16 mouse cellular contexts compared by ENCODE assay signal in genomic region chr19:26467179-26467651, GRCm38 (mm10).
DNase-seq lines count a peak whose midpoint lies in the region; ATAC-seq and TF ChIP-seq lines count a peak whose summit lies in the region.
"Had no signal": no experiment of that assay in that cellular context is flagged by ENCODE, and none has a peak within 500 bp of the region (broad histone marks: within the 10 kb centered on the region; RNA-seq: fewer than 3 reads in every experiment).

No protein-coding gene starts in this region.

- H3K4me3 ChIP-seq in CH12.LX (replicated peaks in 1 of 3; ENCODE audit: low read depth in 2 of 3, low read length in 2 of 3, poor library complexity in 1 of 3): no peak overlapping the region
- no peak overlapping the region for H3K4me3 ChIP-seq in forebrain, embryonic 12.5 days (replicated peaks)
- H3K4me3 ChIP-seq in midbrain, embryonic 12.5 days: no peak overlapping the region
- H3K4me3 ChIP-seq in intestine, postnatal 0 days (ENCODE audit: low read depth, low read length): no peak overlapping the region
- H3K4me3 ChIP-seq: heart, embryonic 13.5 days; stomach, embryonic 15.5 days had no signal

- H3K36me3 ChIP-seq in CH12.LX (replicated peaks in 1 of 2; ENCODE audit: control insufficient read depth in 1 of 2, insufficient read depth in 1 of 2, low read length in 1 of 2): no peaks in the 10 kb centered on the region
- no peaks in the 10 kb centered on the region for H3K36me3 ChIP-seq in forebrain, embryonic 12.5 days (replicated peaks)
- no peaks in the 10 kb centered on the region for H3K36me3 ChIP-seq in midbrain, embryonic 12.5 days
- no peaks in the 10 kb centered on the region for H3K36me3 ChIP-seq in intestine, postnatal 0 days (ENCODE audit: control insufficient read depth, insufficient read depth)
- H3K36me3 ChIP-seq: heart, embryonic 13.5 days; stomach, embryonic 15.5 days had no signal

- dilution Hi-C loops in CH12.LX (cut with MboI; ENCODE audit: extremely low pct_ligation_motif_present, extremely low pct_unique_long_range_greater_than_20kb, low sequenced_read_pairs): no loop called here

- no peak overlapping the region for H3K27ac ChIP-seq in CH12.LX (ENCODE audit: insufficient read depth, low read depth)
- peak overlapping the region; percentile 67 for H3K27ac ChIP-seq in forebrain, embryonic 12.5 days
- peak overlapping the region; percentile 39; the same call in 1 of the 2 replicates for H3K27ac ChIP-seq in midbrain, embryonic 12.5 days (replicated peaks)
- no peak overlapping the region for H3K27ac ChIP-seq in intestine, postnatal 0 days (ENCODE audit: low read depth, low read length)
- H3K27ac ChIP-seq: heart, embryonic 13.5 days; liver, embryonic 14.5 days; stomach, embryonic 15.5 days had no signal

- H3K79me2 ChIP-seq in CH12.LX (replicated peaks; ENCODE audit: control insufficient read depth, extremely low read depth, insufficient read depth, poor library complexity, severe bottlenecking): no peaks in the 10 kb centered on the region

- DNase-seq in cerebellum, postnatal 36 days: peak; percentile 8 to 16
- DNase-seq in cerebellum, adult 9-10 months: no peak
- peak; percentile 12 for DNase-seq in CH12.LX (ENCODE audit: extremely low read depth)
- no peak for DNase-seq in layer of hippocampus, adult 8-10 months (ENCODE audit: low spot score in 2 of 2)
- DNase-seq in gastrocnemius, adult 8-10 months (ENCODE audit: low spot score in 2 of 2): no peak
- DNase-seq: adrenal gland, adult 8-10 months; gastrocnemius, postnatal 14 days; left cerebral cortex, postnatal 4 days; thymus, postnatal 36 days had no signal

- 0 out of 2 replicates have a peak overlapping the region, but pooled peaks have one; percentile 11 for H3K4me2 ChIP-seq in CH12.LX (ENCODE audit: insufficient read depth, low read depth, poor library complexity, severe bottlenecking)
- H3K4me2 ChIP-seq in forebrain, embryonic 12.5 days: peak overlapping the region; percentile 17; the same call in 1 of the 2 replicates
- H3K4me2 ChIP-seq in midbrain, embryonic 12.5 days (replicated peaks): peak overlapping the region; percentile 14
- H3K4me2 ChIP-seq in intestine, postnatal 0 days (replicated peaks; ENCODE audit: low read depth): no peak overlapping the region
- H3K4me2 ChIP-seq: heart, embryonic 13.5 days; stomach, embryonic 15.5 days had no signal

- no peak for TF ChIP-seq EP300 in CH12.LX (IDR thresholded peaks at IDR 0.05; ENCODE audit: low read length)

- TF ChIP-seq POLR2A in CH12.LX (IDR thresholded peaks at IDR 0.05; ENCODE audit: low read depth, low read length): no peak

- H3K9me3 ChIP-seq in CH12.LX (replicated peaks; ENCODE audit: low read length): no peaks in the 10 kb centered on the region
- no peaks in the 10 kb centered on the region for H3K9me3 ChIP-seq in forebrain, embryonic 12.5 days
- H3K9me3 ChIP-seq in midbrain, embryonic 12.5 days: no peaks in the 10 kb centered on the region
- no peaks in the 10 kb centered on the region for H3K9me3 ChIP-seq in intestine, postnatal 0 days (ENCODE audit: control insufficient read depth)
- H3K9me3 ChIP-seq: heart, embryonic 13.5 days; stomach, embryonic 15.5 days had no signal

- H3K27me3 ChIP-seq in CH12.LX (replicated peaks): no peaks in the 10 kb centered on the region
- no peaks in the 10 kb centered on the region for H3K27me3 ChIP-seq in forebrain, embryonic 12.5 days
- no peaks in the 10 kb centered on the region for H3K27me3 ChIP-seq in midbrain, embryonic 12.5 days
- no peaks in the 10 kb centered on the region for H3K27me3 ChIP-seq in intestine, postnatal 0 days (replicated peaks; ENCODE audit: control insufficient read depth, insufficient read depth, low read length)
- H3K27me3 ChIP-seq: heart, embryonic 13.5 days; stomach, embryonic 15.5 days had no signal

- peak; percentile 86 for ATAC-seq in forebrain, embryonic 12.5 days (ENCODE audit: low FRiP score)
- 0 out of 2 replicates have a peak, but pooled peaks have one; percentile 23 for ATAC-seq in midbrain, embryonic 12.5 days (ENCODE audit: low FRiP score, low read depth)
- no peak for ATAC-seq in intestine, postnatal 0 days
- ATAC-seq: intestine, embryonic 16.5 days had no signal

- TF ChIP-seq RAD21 in CH12.LX (IDR thresholded peaks at IDR 0.05; ENCODE audit: low read depth, low read length): no peak

- peaks cover 0 to 22% of the 10 kb centered on the region in 2 experiments; a peak in 2 of 4 replicates for H3K4me1 ChIP-seq in CH12.LX (ENCODE audit: control insufficient read depth in 1 of 2, insufficient read depth in 2 of 2)
- H3K4me1 ChIP-seq in forebrain, embryonic 12.5 days: peaks cover 24% of the 10 kb centered on the region
- H3K4me1 ChIP-seq in midbrain, embryonic 12.5 days: peaks cover 20% of the 10 kb centered on the region
- H3K4me1 ChIP-seq in intestine, postnatal 0 days (replicated peaks; ENCODE audit: control insufficient read depth, insufficient read depth, low read length): no peaks in the 10 kb centered on the region
- H3K4me1 ChIP-seq: stomach, embryonic 15.5 days had no signal

- no peak for TF ChIP-seq CTCF in CH12.LX (conservative IDR thresholded peaks at IDR 0.05 in 1 of 2, IDR thresholded peaks at IDR 0.05 in 1 of 2; ENCODE audit: low read depth in 2 of 2, low read length in 2 of 2)
- no peak for TF ChIP-seq CTCF in intestine, postnatal 0 days (IDR thresholded peaks at IDR 0.05; ENCODE audit: low read depth)

- no peak overlapping the region for H3K9ac ChIP-seq in CH12.LX (ENCODE audit: insufficient read depth, low read depth)
- H3K9ac ChIP-seq in forebrain, embryonic 12.5 days: no peak overlapping the region
- H3K9ac ChIP-seq in midbrain, embryonic 12.5 days (replicated peaks): no peak overlapping the region
- H3K9ac ChIP-seq in intestine, postnatal 0 days (ENCODE audit: low read depth, low read length): no peak overlapping the region
- H3K9ac ChIP-seq: heart, embryonic 13.5 days; liver, embryonic 14.5 days; stomach, embryonic 15.5 days had no signal

- in situ Hi-C loops in CH12.LX (cut with MboI; ENCODE audit: low pct_ligation_motif_present, low pct_unique_long_range_greater_than_20kb, low sequenced_read_pairs): no loop called here

- 6% methylated on average over 5 of the region's 5 CpGs for WGBS in forebrain, embryonic 12.5 days
- 27% methylated on average over 5 of the region's 5 CpGs for WGBS in midbrain, embryonic 12.5 days
- 64% methylated on average over 5 of the region's 5 CpGs for WGBS in intestine, postnatal 0 days

TF ChIP-seq in CH12.LX, 34 proteins besides CTCF, POLR2A, EP300 and RAD21:
- TF ChIP-seq ETS1 (conservative IDR thresholded peaks at IDR 0.05; ENCODE audit: low read depth, low read length) (no peak), MEF2A (IDR thresholded peaks at IDR 0.05; ENCODE audit: borderline replicate concordance, low read depth, low read length) (no peak), MAFK (IDR thresholded peaks at IDR 0.05; ENCODE audit: insufficient replicate concordance, low read length) (no peak), MAX (IDR thresholded peaks at IDR 0.05; ENCODE audit: low read length) (no peak), NELFE (IDR thresholded peaks at IDR 0.05; ENCODE audit: low read depth, low read length) (no peak)

Comparison
In these comparisons a context has a peak if more than half of its experiments do, and no peak if none do; other contexts are left out.
1. DNase-seq: peak in cerebellum, postnatal 36 days (2 of 2) and CH12.LX (single experiment); none in cerebellum, adult 9-10 months (single experiment), layer of hippocampus, adult 8-10 months (0 of 2) and gastrocnemius, adult 8-10 months (0 of 2).
2. H3K27ac ChIP-seq: peak in forebrain, embryonic 12.5 days (single experiment) and midbrain, embryonic 12.5 days (single experiment); none in CH12.LX (single experiment) and intestine, postnatal 0 days (single experiment).